Mouse (Mus musculus): ENCODE measurements around the gene Vdr.

The Vdr gene

DNA sequence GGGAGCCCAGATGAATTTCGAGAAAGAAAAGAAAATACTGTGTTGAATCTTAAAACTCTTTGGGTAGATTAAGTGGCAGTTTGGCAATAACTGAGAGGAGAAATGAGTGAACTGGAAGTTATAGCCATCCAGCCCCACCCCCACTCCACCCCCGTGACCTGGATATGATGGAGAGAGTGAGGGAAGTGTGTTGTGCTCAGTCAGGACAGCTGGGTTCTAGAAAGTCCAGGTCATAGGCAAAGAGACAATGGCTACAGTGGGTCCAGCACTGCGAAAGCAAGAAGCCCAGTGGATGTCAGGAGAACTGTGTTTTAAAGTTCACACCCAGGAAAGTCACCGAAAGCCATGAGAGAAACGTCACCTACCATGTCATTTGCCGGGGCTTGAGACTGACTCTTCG, 8.8 kb upstream of the Vdr start:
- no peak for DNase-seq (ENCODE audit: low spot score)

DNA sequence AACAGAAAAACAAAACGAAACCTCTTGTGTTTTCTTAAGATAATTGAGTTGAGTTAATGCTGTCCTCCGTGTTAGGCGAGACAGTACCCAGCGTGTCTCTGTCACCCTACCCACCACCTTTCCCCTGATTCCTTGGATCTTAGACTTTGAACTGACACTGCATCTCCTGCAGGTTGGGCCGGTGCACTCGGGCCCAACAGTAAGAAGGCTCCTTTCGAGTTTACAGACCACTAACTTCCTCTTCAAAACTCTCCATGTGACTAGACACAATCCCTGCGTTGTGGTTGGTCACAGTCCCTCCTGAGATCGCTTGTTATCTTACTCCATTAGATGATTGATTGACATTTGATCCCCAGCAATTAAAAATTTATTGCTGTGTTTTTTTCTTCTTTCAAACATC, 7.6 kb upstream of the Vdr start:
- DNase-seq (ENCODE audit: low spot score): no peak

GRCm38 (mm10) chr15:97914331-97914747, 3.9 kb upstream of the Vdr start:
- DNase-seq (ENCODE audit: low spot score): peak; percentile 52

DNA sequence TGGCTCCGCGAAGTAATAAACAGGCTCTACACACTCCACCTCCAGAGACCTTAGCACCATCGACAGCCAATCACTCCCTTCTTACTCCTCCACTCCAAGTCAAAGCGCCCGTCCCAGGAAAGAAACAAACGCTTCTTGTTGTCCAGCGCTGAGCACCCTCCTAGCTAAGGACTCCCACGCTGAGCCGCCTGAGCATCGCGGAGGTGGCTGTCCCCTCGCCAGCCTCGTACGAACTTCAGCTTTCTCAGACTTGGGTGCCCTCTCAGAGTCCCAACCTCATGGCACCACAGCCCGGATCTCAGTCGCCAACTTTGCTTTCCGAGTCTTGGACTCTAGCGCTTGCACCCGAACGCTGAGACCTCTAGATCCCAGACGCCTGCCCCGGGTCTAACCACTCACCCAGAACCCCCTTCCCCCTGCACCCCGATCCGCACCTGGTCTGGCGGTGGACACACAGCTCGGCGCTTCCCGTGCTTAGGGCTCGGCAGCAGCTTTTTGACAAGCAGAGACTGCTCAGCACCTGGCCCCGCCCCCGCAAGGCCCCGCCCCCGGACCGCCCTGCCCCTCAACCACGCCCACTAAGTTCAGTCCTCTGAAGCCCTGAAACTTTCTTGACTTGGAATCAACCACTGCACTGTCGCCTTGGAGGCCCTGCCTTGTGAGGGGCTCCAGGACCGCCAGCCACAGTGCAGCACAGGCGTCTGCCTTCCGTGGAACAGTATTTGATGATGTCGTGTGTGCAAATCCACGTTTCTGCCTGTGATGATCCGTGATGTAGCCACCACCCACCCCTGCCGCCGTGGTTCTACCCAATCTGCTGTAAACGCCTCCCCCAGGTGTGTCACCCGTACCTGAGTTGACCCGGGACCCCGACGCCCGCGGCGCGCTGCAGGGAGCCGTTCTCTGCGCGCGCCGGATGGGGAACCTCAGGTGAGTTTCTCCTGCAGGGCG, 2.4 kb downstream of the Vdr start:
- peak; percentile 71 for DNase-seq (ENCODE audit: low spot score)

DNA sequence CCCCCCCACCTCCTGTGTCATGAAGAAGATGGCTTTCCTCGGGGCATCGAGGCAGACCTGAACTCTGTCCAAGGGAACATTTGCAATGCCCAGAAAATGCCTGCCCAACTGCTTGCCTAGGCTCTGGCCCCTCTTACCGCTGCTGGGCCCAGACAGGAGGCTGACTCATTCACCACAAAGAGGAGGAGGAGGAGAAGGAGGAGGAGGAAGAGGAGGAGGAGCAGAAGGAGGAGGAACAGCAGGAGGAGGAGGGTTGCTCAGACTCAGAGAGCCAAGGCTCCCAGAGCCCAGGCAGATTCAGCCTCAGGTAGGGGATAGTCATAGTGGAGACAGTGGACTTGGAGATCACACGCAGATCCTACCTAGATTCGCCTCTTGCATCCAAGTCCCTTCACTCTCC, 3.2 kb downstream of the Vdr start:
- no peak for DNase-seq (ENCODE audit: low spot score)

GRCm38 (mm10) chr15:97905281-97905680, 5.1 kb downstream of the Vdr start:
- DNase-seq (ENCODE audit: low spot score): no peak

DNA sequence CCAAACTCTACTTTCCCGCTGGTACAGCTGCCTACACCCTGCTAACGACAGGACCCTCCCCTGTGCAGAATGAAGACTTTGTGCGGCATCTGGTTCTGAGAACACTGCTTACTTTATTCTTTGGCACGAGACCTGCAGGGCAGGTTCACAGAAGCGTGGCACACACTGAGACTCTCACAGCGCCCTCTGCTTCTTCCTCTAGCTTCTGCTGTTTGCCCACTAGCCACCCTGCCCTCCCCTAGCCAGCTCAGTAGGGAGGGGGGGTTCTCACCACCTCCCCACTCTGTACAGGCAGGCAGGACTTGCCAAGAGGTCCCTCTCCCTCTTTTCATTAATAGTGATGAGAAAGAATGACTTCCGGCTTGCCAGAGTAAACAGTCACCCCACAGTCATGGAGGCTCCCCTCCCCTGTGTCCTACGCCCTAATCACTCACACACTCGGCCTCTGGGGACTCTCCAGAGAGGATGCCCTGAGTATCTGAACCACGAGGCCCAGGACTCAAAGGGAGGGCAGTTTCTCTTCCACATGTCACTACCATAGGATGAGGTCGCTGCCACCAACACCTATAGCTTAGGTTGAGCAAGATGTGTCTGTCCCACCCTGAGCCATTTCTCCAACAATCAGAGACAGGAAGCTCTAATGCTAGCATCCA, 6.0 kb downstream of the Vdr start:
- no peak for DNase-seq (ENCODE audit: low spot score)

- no peak for DNase-seq (ENCODE audit: low spot score)
Observed at GRCm38 (mm10) chr15:97903261-97904009, 7.0 kb downstream of the Vdr start.

DNA sequence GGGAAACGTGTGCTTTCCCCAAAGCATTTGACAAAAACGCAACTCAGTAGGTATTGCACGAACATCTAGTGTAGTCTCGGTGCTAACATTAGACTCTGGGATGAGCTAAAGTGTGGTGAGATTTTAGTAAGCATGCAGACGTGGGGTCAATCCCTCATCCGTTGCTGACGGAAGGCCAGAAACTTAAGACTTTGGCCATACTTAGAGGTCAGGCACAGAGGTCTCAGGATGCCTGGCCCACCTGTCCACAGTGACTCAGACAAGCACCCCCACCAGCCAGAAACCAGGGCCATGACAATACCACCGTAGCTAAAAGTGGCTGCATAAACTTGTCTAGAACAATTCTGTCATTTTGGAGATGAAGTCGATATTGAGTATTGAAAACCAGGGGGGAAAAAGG, 9.4 kb downstream of the Vdr start:
- no peak for DNase-seq (ENCODE audit: low spot score)

GRCm38 (mm10) chr15:97900336-97900912, 10.0 kb downstream of the Vdr start:
- no peak for DNase-seq (ENCODE audit: low spot score)

- DNase-seq (ENCODE audit: low spot score): no peak
Observed at GRCm38 (mm10) chr15:97899714-97900113, 10.7 kb downstream of the Vdr start.

- DNase-seq (ENCODE audit: low spot score): no peak
Observed at GRCm38 (mm10) chr15:97898791-97899190, 11.6 kb downstream of the Vdr start.

GRCm38 (mm10) chr15:97896861-97897654, 13.4 kb downstream of the Vdr start:
- no peak for DNase-seq (ENCODE audit: low spot score)

GRCm38 (mm10) chr15:97896347-97896746, 14.1 kb downstream of the Vdr start:
- no peak for DNase-seq (ENCODE audit: low spot score)

- no peak for DNase-seq (ENCODE audit: low spot score)
Observed at GRCm38 (mm10) chr15:97895847-97896246, 14.6 kb downstream of the Vdr start.

- no peak for DNase-seq (ENCODE audit: low spot score)
Observed at GRCm38 (mm10) chr15:97892506-97892905, 17.9 kb downstream of the Vdr start.

DNA sequence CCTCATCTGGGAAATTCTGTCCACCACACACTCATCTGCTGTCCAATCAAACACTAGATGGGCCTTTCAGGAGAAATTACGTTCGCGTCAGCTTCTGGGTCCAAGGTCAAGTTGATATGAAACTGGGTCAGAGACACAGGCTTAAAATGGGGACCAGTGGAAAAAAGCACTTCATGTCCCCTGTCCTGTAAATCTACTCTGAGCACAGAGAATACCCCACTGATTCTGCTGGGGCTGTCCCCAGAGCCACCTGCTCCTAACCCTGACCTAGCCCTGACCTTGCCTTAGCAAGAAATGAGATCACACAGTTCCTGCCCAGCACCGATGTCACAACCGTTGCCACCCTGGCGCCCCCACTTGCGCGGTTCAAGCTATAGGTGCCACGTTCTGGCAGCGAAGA, 20.0 kb downstream of the Vdr start:
- no peak for DNase-seq (ENCODE audit: low spot score)

DNA sequence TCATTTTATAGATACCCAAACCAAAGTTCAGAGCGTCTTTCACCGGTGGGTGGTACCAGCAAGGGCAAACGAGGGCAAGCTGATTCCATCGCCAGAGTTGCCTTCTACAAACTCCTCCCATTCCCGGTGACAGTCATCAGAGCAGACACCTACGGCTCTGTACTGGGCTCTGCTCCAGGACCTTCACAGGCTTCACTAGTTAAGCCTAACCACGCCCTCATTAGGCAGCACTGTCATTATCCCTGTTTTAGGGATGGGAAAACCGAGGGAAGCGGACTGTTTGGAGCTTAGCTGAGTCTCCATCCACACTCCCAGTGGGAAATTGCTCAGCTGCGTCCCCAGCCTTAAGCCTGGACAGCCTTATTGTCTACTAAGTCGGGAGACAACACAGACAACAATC, 20.4 kb downstream of the Vdr start:
- peak; percentile 18 for DNase-seq (ENCODE audit: low spot score)

GRCm38 (mm10) chr15:97887541-97888016, 22.9 kb downstream of the Vdr start:
- no peak for DNase-seq (ENCODE audit: low spot score)

GRCm38 (mm10) chr15:97881423-97881822, 29.0 kb downstream of the Vdr start:
- no peak for DNase-seq (ENCODE audit: low spot score)

DNA sequence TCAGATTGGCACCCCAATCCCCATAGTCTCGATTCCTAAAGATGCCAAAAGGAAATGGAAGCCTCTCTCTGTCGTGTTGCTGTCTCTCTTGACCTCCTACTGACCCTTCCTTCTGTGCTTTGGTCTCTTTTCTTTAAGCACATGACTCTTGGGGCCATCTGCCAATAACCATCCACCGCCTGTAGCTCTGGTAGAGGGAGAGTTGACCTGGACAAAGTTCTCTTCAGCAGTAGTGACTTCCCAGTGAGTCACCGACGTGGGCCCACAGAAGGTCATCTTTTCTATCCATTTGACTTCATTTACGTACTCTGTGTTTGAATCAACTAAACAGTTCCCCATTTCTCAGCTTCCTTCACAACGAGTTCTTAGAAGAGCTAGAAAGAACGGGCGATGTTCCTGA, 30.0 kb downstream of the Vdr start:
- DNase-seq (ENCODE audit: low spot score): no peak

Measured in retina, embryonic 14.5 days (tissue).